Mouse (Mus musculus): Measurements from ENCODE around the gene Tbl1x. TPM values are rescaled to one million over a fixed set of nuclear protein-coding genes. Genes with fewer than 3 reads are reported as not detected.

Tbl1x gene
- polyA plus RNA-seq, 1 experiment: 70.4 TPM

GRCm38 (mm10) chrX:77603496-77604258 lies 92.9 kb downstream of the Tbl1x start:
- no peak overlapping the region for H3K4me3 ChIP-seq (ENCODE audit: low read depth, low read length)
- no peaks in the 10 kb centered on the region for H3K36me3 ChIP-seq (ENCODE audit: control insufficient read depth, insufficient read depth, low read length, poor library complexity, severe bottlenecking)
- no peaks in the 10 kb centered on the region for H3K27me3 ChIP-seq (ENCODE audit: control insufficient read depth, insufficient read depth, low read length, poor library complexity, severe bottlenecking)
- no peaks in the 10 kb centered on the region for H3K9me3 ChIP-seq (replicated peaks; ENCODE audit: control insufficient read depth, insufficient read depth, low read length, poor library complexity, severe bottlenecking)
- H3K27ac ChIP-seq (ENCODE audit: insufficient read depth, low read length): no peak overlapping the region
- no peak overlapping the region for H3K9ac ChIP-seq (ENCODE audit: low read depth, poor library complexity, severe bottlenecking)
- TF ChIP-seq EP300 (IDR thresholded peaks at IDR 0.05; ENCODE audit: insufficient read depth, low read depth, low read length): no peak
- no peak for TF ChIP-seq CTCF (IDR thresholded peaks at IDR 0.05; ENCODE audit: low read depth, low read length)
- no peak for TF ChIP-seq POLR2A (IDR thresholded peaks at IDR 0.05; ENCODE audit: insufficient read depth, low read length)
- H3K4me1 ChIP-seq (ENCODE audit: control insufficient read depth, insufficient read depth, low read length): peaks cover 2% of the 10 kb centered on the region

- H3K9ac ChIP-seq (ENCODE audit: low read depth, poor library complexity, severe bottlenecking): no peak overlapping the region
- no peak overlapping the region for H3K27ac ChIP-seq (ENCODE audit: insufficient read depth, low read length)
- TF ChIP-seq CTCF (IDR thresholded peaks at IDR 0.05; ENCODE audit: low read depth, low read length) (no peak), POLR2A (IDR thresholded peaks at IDR 0.05; ENCODE audit: insufficient read depth, low read length) (no peak), EP300 (IDR thresholded peaks at IDR 0.05; ENCODE audit: insufficient read depth, low read depth, low read length) (no peak)
- H3K9me3 ChIP-seq (replicated peaks; ENCODE audit: control insufficient read depth, insufficient read depth, low read length, poor library complexity, severe bottlenecking): no peaks in the 10 kb centered on the region
- H3K4me3 ChIP-seq (ENCODE audit: low read depth, low read length): no peak overlapping the region
- H3K27me3 ChIP-seq (ENCODE audit: control insufficient read depth, insufficient read depth, low read length, poor library complexity, severe bottlenecking): no peaks in the 10 kb centered on the region
- H3K36me3 ChIP-seq (ENCODE audit: control insufficient read depth, insufficient read depth, low read length, poor library complexity, severe bottlenecking): no peaks in the 10 kb centered on the region
- peaks cover 3% of the 10 kb centered on the region for H3K4me1 ChIP-seq (ENCODE audit: control insufficient read depth, insufficient read depth, low read length)
These were observed 96.7 kb downstream of the Tbl1x start for GRCm38 (mm10) chrX:77607488-77607887.

GRCm38 (mm10) chrX:77608947-77609703 lies 98.3 kb downstream of the Tbl1x start:
- no peaks in the 10 kb centered on the region for H3K27me3 ChIP-seq (ENCODE audit: control insufficient read depth, insufficient read depth, low read length, poor library complexity, severe bottlenecking)
- peaks cover 3% of the 10 kb centered on the region for H3K4me1 ChIP-seq (ENCODE audit: control insufficient read depth, insufficient read depth, low read length)
- no peaks in the 10 kb centered on the region for H3K36me3 ChIP-seq (ENCODE audit: control insufficient read depth, insufficient read depth, low read length, poor library complexity, severe bottlenecking)
- no peak for TF ChIP-seq EP300 (IDR thresholded peaks at IDR 0.05; ENCODE audit: insufficient read depth, low read depth, low read length)
- no peak for TF ChIP-seq CTCF (IDR thresholded peaks at IDR 0.05; ENCODE audit: low read depth, low read length)
- TF ChIP-seq POLR2A (IDR thresholded peaks at IDR 0.05; ENCODE audit: insufficient read depth, low read length): no peak
- H3K27ac ChIP-seq (ENCODE audit: insufficient read depth, low read length): 0 out of 2 replicates have a peak overlapping the region, but pooled peaks have one; percentile 28
- H3K4me3 ChIP-seq (ENCODE audit: low read depth, low read length): no peak overlapping the region
- no peaks in the 10 kb centered on the region for H3K9me3 ChIP-seq (replicated peaks; ENCODE audit: control insufficient read depth, insufficient read depth, low read length, poor library complexity, severe bottlenecking)
- H3K9ac ChIP-seq (ENCODE audit: low read depth, poor library complexity, severe bottlenecking): no peak overlapping the region

- H3K36me3 ChIP-seq (ENCODE audit: control insufficient read depth, insufficient read depth, low read length, poor library complexity, severe bottlenecking): no peaks in the 10 kb centered on the region
- H3K9ac ChIP-seq (ENCODE audit: low read depth, poor library complexity, severe bottlenecking): no peak overlapping the region
- H3K27ac ChIP-seq (ENCODE audit: insufficient read depth, low read length): no peak overlapping the region
- H3K27me3 ChIP-seq (ENCODE audit: control insufficient read depth, insufficient read depth, low read length, poor library complexity, severe bottlenecking): no peaks in the 10 kb centered on the region
- TF ChIP-seq CTCF (IDR thresholded peaks at IDR 0.05; ENCODE audit: low read depth, low read length) (no peak), EP300 (IDR thresholded peaks at IDR 0.05; ENCODE audit: insufficient read depth, low read depth, low read length) (no peak), POLR2A (IDR thresholded peaks at IDR 0.05; ENCODE audit: insufficient read depth, low read length) (no peak)
- peaks cover 3% of the 10 kb centered on the region for H3K4me1 ChIP-seq (ENCODE audit: control insufficient read depth, insufficient read depth, low read length)
- no peaks in the 10 kb centered on the region for H3K9me3 ChIP-seq (replicated peaks; ENCODE audit: control insufficient read depth, insufficient read depth, low read length, poor library complexity, severe bottlenecking)
- no peak overlapping the region for H3K4me3 ChIP-seq (ENCODE audit: low read depth, low read length)
These were observed 101.1 kb downstream of the Tbl1x start for GRCm38 (mm10) chrX:77611938-77612337.

GRCm38 (mm10) chrX:77613041-77613440 lies 102.2 kb downstream of the Tbl1x start:
- no peaks in the 10 kb centered on the region for H3K36me3 ChIP-seq (ENCODE audit: control insufficient read depth, insufficient read depth, low read length, poor library complexity, severe bottlenecking)
- H3K9ac ChIP-seq (ENCODE audit: low read depth, poor library complexity, severe bottlenecking): no peak overlapping the region
- peaks cover 3% of the 10 kb centered on the region for H3K4me1 ChIP-seq (ENCODE audit: control insufficient read depth, insufficient read depth, low read length)
- H3K9me3 ChIP-seq (replicated peaks; ENCODE audit: control insufficient read depth, insufficient read depth, low read length, poor library complexity, severe bottlenecking): no peaks in the 10 kb centered on the region
- TF ChIP-seq POLR2A (IDR thresholded peaks at IDR 0.05; ENCODE audit: insufficient read depth, low read length): no peak
- no peak for TF ChIP-seq CTCF (IDR thresholded peaks at IDR 0.05; ENCODE audit: low read depth, low read length)
- TF ChIP-seq EP300 (IDR thresholded peaks at IDR 0.05; ENCODE audit: insufficient read depth, low read depth, low read length): no peak
- H3K4me3 ChIP-seq (ENCODE audit: low read depth, low read length): no peak overlapping the region
- H3K27me3 ChIP-seq (ENCODE audit: control insufficient read depth, insufficient read depth, low read length, poor library complexity, severe bottlenecking): no peaks in the 10 kb centered on the region
- H3K27ac ChIP-seq (ENCODE audit: insufficient read depth, low read length): no peak overlapping the region
